Mouse (Mus musculus) ES-E14 (cell line): ENCODE measurements around the gene Lsm6. TPM values are rescaled to one million over a fixed set of nuclear protein-coding genes. Genes with fewer than 3 reads are reported as not detected.

Experiments
- DNase-seq: peaks from one replicate; pipeline ENCODE4 v3.0.0-alpha.2; 2013; ENCODE audit warnings: low read depth, low spot score
- H3K27ac ChIP-seq: 2 replicates; pipeline ENCODE4 v1.5.1; 2012; ENCODE audit warnings: low read depth, mild to moderate bottlenecking, low read length, moderate library complexity, mixed read lengths; ENCODE audit not compliant: poor library complexity, insufficient read depth, severe bottlenecking
- H3K36me3 ChIP-seq: 2 replicates; pipeline ENCODE4 v1.6.1; 2012; ENCODE audit warnings: mild to moderate bottlenecking, low read length, moderate library complexity, mixed read lengths; ENCODE audit not compliant: control insufficient read depth, poor library complexity, insufficient read depth, severe bottlenecking
- H3K4me1 ChIP-seq, 2 experiments: fragments of 150-350 bp in 1 of 2; sonication (generic) in 1 of 2; 2 replicates each; pipeline ENCODE4 v1.6.1; 2012; ENCODE audit warnings: low read length in 2 of 2, mild to moderate bottlenecking in 1 of 2, mixed read lengths in 1 of 2; ENCODE audit not compliant: control insufficient read depth in 2 of 2, insufficient read depth in 2 of 2, poor library complexity in 1 of 2
- H3K4me3 ChIP-seq, 2 experiments: fragments of 150-350 bp in 1 of 2; sonication (generic) in 1 of 2; 2 replicates each; pipeline ENCODE4 v1.5.1; 2012; ENCODE audit warnings: low read length in 2 of 2, low read depth in 1 of 2, mild to moderate bottlenecking in 1 of 2, mixed read lengths in 1 of 2; ENCODE audit not compliant: insufficient read depth in 1 of 2, poor library complexity in 1 of 2, severe bottlenecking in 1 of 2
- H3K9ac ChIP-seq: 2 replicates; pipeline ENCODE4 v1.6.1; 2012; ENCODE audit warnings: low read depth, mild to moderate bottlenecking, low read length, mixed read lengths; ENCODE audit not compliant: poor library complexity, insufficient read depth, severe bottlenecking
- H3K9me3 ChIP-seq: fragments of 150-350 bp; sonication (generic); 2 replicates; pipeline ENCODE4 v1.6.1; 2012; ENCODE audit warnings: low read depth, mild to moderate bottlenecking, low read length; ENCODE audit not compliant: control insufficient read depth, insufficient read depth
- CHD2 ChIP-seq: IDR thresholded peaks from 2 replicates; pipeline ENCODE4 v1.6.1; 2014; ENCODE audit warnings: mild to moderate bottlenecking, low read depth, low read length, inconsistent platforms
- HCFC1 ChIP-seq: IDR thresholded peaks from 2 replicates; pipeline ENCODE4 v1.6.1; 2012; ENCODE audit warnings: low read length, inconsistent platforms, borderline replicate concordance; ENCODE audit not compliant: insufficient read depth
- MAFK ChIP-seq: IDR thresholded peaks from 2 replicates; pipeline ENCODE4 v1.6.1; 2014; ENCODE audit warnings: mild to moderate bottlenecking, low read depth, low read length, inconsistent platforms; ENCODE audit not compliant: insufficient read depth
- ZC3H11A ChIP-seq: IDR thresholded peaks from 2 replicates; pipeline ENCODE4 v1.6.1; 2012; ENCODE audit warnings: low read depth, mild to moderate bottlenecking, inconsistent platforms, low read length, borderline replicate concordance
- ZNF384 ChIP-seq: IDR thresholded peaks from 2 replicates; pipeline ENCODE4 v1.6.1; 2012; ENCODE audit warnings: low read depth, low read length, inconsistent platforms
- in situ Hi-C, 2 experiments: fragments of 600-800 bp; cut with MboI; formaldehyde crosslinking; loops; one replicate each; pipeline ENCODE4 v1.15.1; 2025; ENCODE audit warnings: low sequenced_read_pairs in 2 of 2, inconsistent platforms in 1 of 2; ENCODE audit not compliant: unreplicated experiment in 2 of 2
- total RNA-seq: library from RNA; depleted of rRNA; stranded (reverse); fragments of 300-350 nt; gene quantifications from 2 replicates; pipeline ENCODE4 v1.2.3, GENCODE M21; 2012

The Lsm6 gene
- total RNA-seq, 1 experiment, result 58.3 TPM

- TF ChIP-seq ZC3H11A (no peak), MAFK (no peak), ZNF384 (no peak), HCFC1 (no peak), CHD2 (no peak)
- no peak for DNase-seq
- Histone ChIP-seq H3K4me1 (no peaks in the 10 kb centered on the region), H3K36me3 (no peaks in the 10 kb centered on the region), H3K4me3 (no peak overlapping the region), H3K9me3 (no peaks in the 10 kb centered on the region), H3K9ac (no peak overlapping the region), H3K27ac (no peak overlapping the region)
- in situ Hi-C loops, result no loop called here
These were observed 36.5 kb upstream of the Lsm6 start for GRCm38 (mm10) chr8:78857421-78857820.

GRCm38 (mm10) chr8:78852279-78852678, 31.3 kb upstream of the Lsm6 start:
- in situ Hi-C loops, result no loop called here

GRCm38 (mm10) chr8:78847240-78847639, 26.3 kb upstream of the Lsm6 start:
- H3K4me3 ChIP-seq, result no peak overlapping the region
- H3K27ac ChIP-seq, result no peak overlapping the region
- in situ Hi-C loops, result no loop called here
- no peaks in the 10 kb centered on the region for H3K36me3 ChIP-seq
- no peaks in the 10 kb centered on the region for H3K9me3 ChIP-seq
- no peak overlapping the region for H3K9ac ChIP-seq
- H3K4me1 ChIP-seq, result no peaks in the 10 kb centered on the region
- TF ChIP-seq CHD2 (no peak), MAFK (no peak), ZC3H11A (no peak), ZNF384 (no peak), HCFC1 (no peak)
- no peak for DNase-seq

More at GRCm38 (mm10) chr8:78852279-78852678, 31.3 kb upstream of the Lsm6 start:
- H3K36me3 ChIP-seq, result no peaks in the 10 kb centered on the region
- H3K4me3 ChIP-seq, result no peak overlapping the region
- TF ChIP-seq ZNF384 (no peak), CHD2 (no peak), HCFC1 (no peak), ZC3H11A (no peak), MAFK (no peak)
- no peaks in the 10 kb centered on the region for H3K9me3 ChIP-seq
- no peak overlapping the region for H3K27ac ChIP-seq
- DNase-seq, result no peak
- no peaks in the 10 kb centered on the region for H3K4me1 ChIP-seq
- H3K9ac ChIP-seq, result no peak overlapping the region

GRCm38 (mm10) chr8:78844559-78844958, 23.6 kb upstream of the Lsm6 start:
- TF ChIP-seq ZNF384 (no peak), MAFK (no peak), HCFC1 (no peak), CHD2 (no peak), ZC3H11A (no peak)

More at GRCm38 (mm10) chr8:78844559-78844958, 23.6 kb upstream of the Lsm6 start:
- no peaks in the 10 kb centered on the region for H3K9me3 ChIP-seq
- H3K36me3 ChIP-seq, result no peaks in the 10 kb centered on the region
- no peak for DNase-seq
- no peak overlapping the region for H3K27ac ChIP-seq
- H3K4me1 ChIP-seq, result no peaks in the 10 kb centered on the region
- in situ Hi-C loops, result no loop called here
- H3K9ac ChIP-seq, result no peak overlapping the region
- H3K4me3 ChIP-seq, result no peak overlapping the region
